Mouse (Mus musculus): ENCODE data around the gene Il25. TPM values are rescaled to one million over a fixed set of nuclear protein-coding genes. Genes with fewer than 3 reads are reported as not detected.
"Not testable (repeated sequence)": the region's sequence is repeated elsewhere in the genome, so short reads cannot be mapped to it uniquely, and the experiment has no call there.

The Il25 gene
- polyA plus RNA-seq, 1 experiment from 2014 or later, result 1.3 TPM

- H3K4me3 ChIP-seq (ENCODE audit: low read length), result no peak within 1 kb of the TSS
- ATAC-seq, result no peak
- no peaks in the 10 kb centered on the region for H3K9me3 ChIP-seq (ENCODE audit: control insufficient read depth, low read length)
- H3K9ac ChIP-seq (ENCODE audit: low read depth, low read length), result no peak within 1 kb of the TSS
- H3K27me3 ChIP-seq (replicated peaks; ENCODE audit: control insufficient read depth, insufficient read depth, low read length), result no peaks in the 10 kb centered on the region
- H3K27ac ChIP-seq (ENCODE audit: low read depth, low read length), result no peak within 1 kb of the TSS
- no peak within 1 kb of the TSS for H3K4me2 ChIP-seq (ENCODE audit: low read length)
- H3K4me1 ChIP-seq (ENCODE audit: control insufficient read depth, insufficient read depth, low read depth, low read length), result no peaks in the 10 kb centered on the region
- no peaks in the 10 kb centered on the region for H3K36me3 ChIP-seq (ENCODE audit: control insufficient read depth, insufficient read depth, low read length)
- WGBS, result 79% methylated on average over 7 of the region's 7 CpGs
These were observed 34.0 kb downstream of the Il25 start, which contains the start of gene Myh6 for GRCm38 (mm10) chr14:54966320-54966977. Myh6 (minus strand) TSS chr14:54966927.

GRCm38 (mm10) chr14:54967874-54968273, 35.4 kb downstream of the Il25 start:
- Histone ChIP-seq H3K9me3 (ENCODE audit: control insufficient read depth, low read length) (no peaks in the 10 kb centered on the region), H3K27me3 (replicated peaks; ENCODE audit: control insufficient read depth, insufficient read depth, low read length) (no peaks in the 10 kb centered on the region), H3K36me3 (ENCODE audit: control insufficient read depth, insufficient read depth, low read length) (no peaks in the 10 kb centered on the region), H3K4me3 (ENCODE audit: low read length) (no peak overlapping the region), H3K9ac (ENCODE audit: low read depth, low read length) (no peak overlapping the region), H3K4me1 (ENCODE audit: control insufficient read depth, insufficient read depth, low read depth, low read length) (no peaks in the 10 kb centered on the region), H3K27ac (ENCODE audit: low read depth, low read length) (no peak overlapping the region), H3K4me2 (ENCODE audit: low read length) (no peak overlapping the region)
- 88% methylated on average over 3 of the region's 3 CpGs for WGBS
- ATAC-seq, result no peak

GRCm38 (mm10) chr14:54968344-54968743, 35.8 kb downstream of the Il25 start:
- no peak overlapping the region for H3K27ac ChIP-seq (ENCODE audit: low read depth, low read length)
- H3K36me3 ChIP-seq (ENCODE audit: control insufficient read depth, insufficient read depth, low read length), result no peaks in the 10 kb centered on the region
- no peaks in the 10 kb centered on the region for H3K27me3 ChIP-seq (replicated peaks; ENCODE audit: control insufficient read depth, insufficient read depth, low read length)
- no peak for ATAC-seq
- no peak overlapping the region for H3K9ac ChIP-seq (ENCODE audit: low read depth, low read length)
- H3K4me3 ChIP-seq (ENCODE audit: low read length), result no peak overlapping the region
- 0 out of 2 replicates have a peak, but pooled peaks cover under 1% of the 10 kb centered on the region for H3K4me1 ChIP-seq (ENCODE audit: control insufficient read depth, insufficient read depth, low read depth, low read length)
- no peak overlapping the region for H3K4me2 ChIP-seq (ENCODE audit: low read length)
- no peaks in the 10 kb centered on the region for H3K9me3 ChIP-seq (ENCODE audit: control insufficient read depth, low read length)

GRCm38 (mm10) chr14:54972786-54973185, 40.3 kb downstream of the Il25 start:
- H3K4me3 ChIP-seq (ENCODE audit: low read length); H3K36me3 ChIP-seq (ENCODE audit: control insufficient read depth, insufficient read depth, low read length); H3K9me3 ChIP-seq (ENCODE audit: control insufficient read depth, low read length); H3K4me2 ChIP-seq (ENCODE audit: low read length); H3K27ac ChIP-seq (ENCODE audit: low read depth, low read length); H3K27me3 ChIP-seq (replicated peaks; ENCODE audit: control insufficient read depth, insufficient read depth, low read length); ATAC-seq; H3K9ac ChIP-seq (ENCODE audit: low read depth, low read length): not testable (repeated sequence)
- WGBS, result 97% methylated on average over 8 of the region's 11 CpGs
- peaks cover 12% of the 10 kb centered on the region for H3K4me1 ChIP-seq (ENCODE audit: control insufficient read depth, insufficient read depth, low read depth, low read length)

GRCm38 (mm10) chr14:54974068-54974791, 41.7 kb downstream of the Il25 start:
- peaks cover 12% of the 10 kb centered on the region for H3K4me1 ChIP-seq (ENCODE audit: control insufficient read depth, insufficient read depth, low read depth, low read length)
- 59% methylated on average over 6 of the region's 6 CpGs for WGBS
- no peak overlapping the region for H3K4me3 ChIP-seq (ENCODE audit: low read length)
- peak; percentile 84 for ATAC-seq
- peak overlapping the region; percentile 40; the same call in 1 of the 2 replicates for H3K9ac ChIP-seq (ENCODE audit: low read depth, low read length)
- H3K9me3 ChIP-seq (ENCODE audit: control insufficient read depth, low read length), result no peaks in the 10 kb centered on the region
- H3K27me3 ChIP-seq (replicated peaks; ENCODE audit: control insufficient read depth, insufficient read depth, low read length), result no peaks in the 10 kb centered on the region
- no peak overlapping the region for H3K4me2 ChIP-seq (ENCODE audit: low read length)
- H3K27ac ChIP-seq (ENCODE audit: low read depth, low read length), result peak overlapping the region; percentile 85
- no peaks in the 10 kb centered on the region for H3K36me3 ChIP-seq (ENCODE audit: control insufficient read depth, insufficient read depth, low read length)

GRCm38 (mm10) chr14:54976633-54977032, 44.1 kb downstream of the Il25 start, which contains the start of gene Gm17428:
Gm17428 (plus strand) TSS chr14:54976933.
- Histone ChIP-seq H3K4me2 (ENCODE audit: low read length) (no peak within 1 kb of the TSS), H3K9me3 (ENCODE audit: control insufficient read depth, low read length) (no peaks in the 10 kb centered on the region), H3K4me1 (ENCODE audit: control insufficient read depth, insufficient read depth, low read depth, low read length) (peaks cover 12% of the 10 kb centered on the region), H3K27me3 (replicated peaks; ENCODE audit: control insufficient read depth, insufficient read depth, low read length) (no peaks in the 10 kb centered on the region), H3K27ac (ENCODE audit: low read depth, low read length) (no peak within 1 kb of the TSS), H3K4me3 (ENCODE audit: low read length) (no peak within 1 kb of the TSS), H3K9ac (ENCODE audit: low read depth, low read length) (no peak within 1 kb of the TSS), H3K36me3 (ENCODE audit: control insufficient read depth, insufficient read depth, low read length) (no peaks in the 10 kb centered on the region)
- WGBS, result 70% methylated on average over 1 of the region's 1 CpGs
- ATAC-seq, result no peak

- peaks cover 8% of the 10 kb centered on the region for H3K4me1 ChIP-seq (ENCODE audit: control insufficient read depth, insufficient read depth, low read depth, low read length)
- H3K9ac ChIP-seq (ENCODE audit: low read depth, low read length), result no peak overlapping the region
- no peaks in the 10 kb centered on the region for H3K36me3 ChIP-seq (ENCODE audit: control insufficient read depth, insufficient read depth, low read length)
- 88% methylated on average over 8 of the region's 8 CpGs for WGBS
- H3K4me2 ChIP-seq (ENCODE audit: low read length), result no peak overlapping the region
- no peaks in the 10 kb centered on the region for H3K27me3 ChIP-seq (replicated peaks; ENCODE audit: control insufficient read depth, insufficient read depth, low read length)
- no peak for ATAC-seq
- no peaks in the 10 kb centered on the region for H3K9me3 ChIP-seq (ENCODE audit: control insufficient read depth, low read length)
- no peak overlapping the region for H3K4me3 ChIP-seq (ENCODE audit: low read length)
- H3K27ac ChIP-seq (ENCODE audit: low read depth, low read length), result no peak overlapping the region
These were observed 46.2 kb downstream of the Il25 start for GRCm38 (mm10) chr14:54978664-54979063.

GRCm38 (mm10) chr14:54981934-54982333, 49.4 kb downstream of the Il25 start:
- ATAC-seq, result no peak
- no peak overlapping the region for H3K4me2 ChIP-seq (ENCODE audit: low read length)
- no peaks in the 10 kb centered on the region for H3K36me3 ChIP-seq (ENCODE audit: control insufficient read depth, insufficient read depth, low read length)
- 96% methylated on average over 7 of the region's 7 CpGs for WGBS
- no peak overlapping the region for H3K9ac ChIP-seq (ENCODE audit: low read depth, low read length)
- H3K27me3 ChIP-seq (replicated peaks; ENCODE audit: control insufficient read depth, insufficient read depth, low read length), result no peaks in the 10 kb centered on the region
- H3K4me1 ChIP-seq (ENCODE audit: control insufficient read depth, insufficient read depth, low read depth, low read length), result no peaks in the 10 kb centered on the region
- H3K4me3 ChIP-seq (ENCODE audit: low read length), result no peak overlapping the region
- H3K9me3 ChIP-seq (ENCODE audit: control insufficient read depth, low read length), result no peaks in the 10 kb centered on the region
- H3K27ac ChIP-seq (ENCODE audit: low read depth, low read length), result no peak overlapping the region

Data from hindbrain, embryonic 16.5 days (tissue).